Mouse (Mus musculus): Measurements from ENCODE around the gene Sugct.

GRCm38 (mm10) chr13:17585267-17585913, 110.0 kb downstream of the Sugct start:
- TF ChIP-seq CTCF (IDR thresholded peaks at IDR 0.05) (no peak), EP300 (IDR thresholded peaks at IDR 0.05) (no peak)
